Comparison of ENCODE assay signal across 8 mouse cellular contexts in genomic region chr3:102165536-102166286, GRCm38 (mm10). TPM values are rescaled to one million over a fixed set of nuclear protein-coding genes. Genes with fewer than 3 reads are reported as not detected.
DNase-seq lines count a peak whose midpoint lies in the region; ATAC-seq and TF ChIP-seq lines count a peak whose summit lies in the region.

No protein-coding gene starts in this region.

- no peak overlapping the region for H3K9ac ChIP-seq in midbrain, embryonic 16.5 days (ENCODE audit: low read depth, low read length)

- ATAC-seq in midbrain, embryonic 16.5 days: no peak

- H3K4me3 ChIP-seq in gastrocnemius, adult 2 months: no peak overlapping the region
- H3K4me3 ChIP-seq in testis, adult 2 months (ENCODE audit: control insufficient read depth, low read depth, low read length): peak overlapping the region; percentile 27; the same call in 1 of the 2 replicates
- no peak overlapping the region for H3K4me3 ChIP-seq in midbrain, embryonic 16.5 days (ENCODE audit: low read depth, low read length)

- TF ChIP-seq CTCF in gastrocnemius, adult 2 months (IDR thresholded peaks at IDR 0.05): no peak
- TF ChIP-seq CTCF in testis, adult 2 months (IDR thresholded peaks at IDR 0.05; ENCODE audit: control insufficient read depth, insufficient read depth, insufficient replicate concordance, low read depth, low read length): no peak

- no peaks in the 10 kb centered on the region for H3K27me3 ChIP-seq in testis, adult 2 months (ENCODE audit: control insufficient read depth, insufficient read depth, low read length)
- no peaks in the 10 kb centered on the region for H3K27me3 ChIP-seq in midbrain, embryonic 16.5 days (ENCODE audit: control insufficient read depth, insufficient read depth, low read depth, low read length)

- WGBS in midbrain, embryonic 16.5 days: 86% methylated on average over 21 of the region's 21 CpGs

- DNase-seq in gastrocnemius, adult 2 months: no peak
- DNase-seq in gastrocnemius, postnatal 25 days: no peak
- DNase-seq in testis, postnatal 10 days (ENCODE audit: low spot score): no peak
- DNase-seq in lung, postnatal 10 days: peak; percentile 59
- no peak for DNase-seq in layer of hippocampus, postnatal 14 days (ENCODE audit: low spot score in 2 of 2)
- no peak for DNase-seq in natural killer cell, adult 2 months (ENCODE audit: low spot score in 2 of 2)

- no peak for TF ChIP-seq POLR2A in testis, adult 2 months (IDR thresholded peaks at IDR 0.05; ENCODE audit: control insufficient read depth, low read depth, low read length)

- H3K9me3 ChIP-seq in midbrain, embryonic 16.5 days (replicated peaks; ENCODE audit: control insufficient read depth, low read length, poor library complexity, severe bottlenecking): no peaks in the 10 kb centered on the region

- H3K27ac ChIP-seq in gastrocnemius, adult 2 months: peak overlapping the region; percentile 41; the same call in 1 of the 2 replicates
- no peak overlapping the region for H3K27ac ChIP-seq in testis, adult 2 months (ENCODE audit: control insufficient read depth, insufficient read depth, low read depth, low read length)
- H3K27ac ChIP-seq in midbrain, embryonic 16.5 days (ENCODE audit: low read length): no peak overlapping the region

- intact Hi-C loops in gastrocnemius, adult 2 months (cut with DNase I): no loop called here

- H3K36me3 ChIP-seq in testis, adult 2 months (ENCODE audit: control insufficient read depth, insufficient read depth, low read length): no peaks in the 10 kb centered on the region
- 0 out of 2 replicates have a peak, but pooled peaks cover 2% of the 10 kb centered on the region for H3K36me3 ChIP-seq in midbrain, embryonic 16.5 days (ENCODE audit: control insufficient read depth, insufficient read depth, low read length)

- no peak overlapping the region for H3K4me2 ChIP-seq in midbrain, embryonic 16.5 days (ENCODE audit: low read length)

- H3K4me1 ChIP-seq in testis, adult 2 months (ENCODE audit: control insufficient read depth, insufficient read depth, low read length): peaks cover 7% of the 10 kb centered on the region
- peaks cover 13% of the 10 kb centered on the region for H3K4me1 ChIP-seq in midbrain, embryonic 16.5 days (ENCODE audit: control insufficient read depth, insufficient read depth, low read length)

RNA-seq across cellular contexts. Expression of gene Vangl1, which starts 38.8 kb away (rescaled TPM):
- total RNA-seq in gastrocnemius, adult 2 months (2021): 1 to 10 TPM; 1.6 to 4.1 TPM
- total RNA-seq in gastrocnemius, postnatal 25 days (2021): 1 to 10 TPM; 3.3 to 4.6 TPM
- polyA plus RNA-seq in testis, adult 2 months (2012; rRNA removed): 1.3 and 2.6 TPM in 2 replicates
- 10 to 100 TPM in 1 of 2 experiments, 1 to 10 TPM in 1; 9.2 to 12.5 TPM for total RNA-seq in layer of hippocampus, postnatal 14 days (2021)
- polyA plus RNA-seq in midbrain, embryonic 16.5 days (2015; fragmentation: Nextera tagmentation; extraction: Ambion mirVana): 8.9 and 10.3 TPM in 2 replicates
